Mouse (Mus musculus): Measurements from ENCODE around the gene Hipk4. TPM values are rescaled to one million over a fixed set of nuclear protein-coding genes. Genes with fewer than 3 reads are reported as not detected.

Gene Hipk4
- polyA plus RNA-seq, 1 experiment from 2014 or later, result 0.52 TPM

- WGBS, result 89% methylated on average over 8 of the region's 8 CpGs
- Histone ChIP-seq H3K36me3 (ENCODE audit: control insufficient read depth, insufficient read depth, low read length) (no peaks in the 10 kb centered on the region; the same call in 1 of the 2 replicates), H3K4me1 (replicated peaks; ENCODE audit: control insufficient read depth, insufficient read depth, low read length) (no peaks in the 10 kb centered on the region; the same call in 1 of the 2 replicates)
Measured at GRCm38 (mm10) chr7:27537998-27538397, 14.9 kb downstream of the Hipk4 start.

DNA sequence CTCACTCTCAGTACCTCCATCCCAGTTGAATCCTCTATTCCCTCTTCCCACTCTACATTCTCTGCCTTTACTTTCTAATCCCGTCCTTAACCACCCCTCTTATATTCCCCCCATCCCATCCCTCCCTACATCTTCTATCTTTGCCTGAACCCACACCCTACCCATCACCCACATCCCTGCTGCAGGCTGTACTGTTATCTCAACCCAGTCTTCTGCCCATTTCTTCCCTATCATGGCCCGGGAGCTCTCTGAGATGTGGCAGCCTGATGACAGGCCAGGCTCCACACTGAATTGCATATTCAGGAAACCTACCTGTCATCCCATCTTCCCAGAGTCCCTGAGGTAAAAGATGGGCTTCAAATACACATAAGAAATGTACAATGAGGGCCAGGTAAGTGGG is 15.7 kb downstream of the Hipk4 start:
- DNase-seq (ENCODE audit: low spot score) (no peak), ATAC-seq (replicated peaks; ENCODE audit: low FRiP score) (no peak)
- Histone ChIP-seq H3K36me3 (ENCODE audit: control insufficient read depth, insufficient read depth, low read length) (no peaks in the 10 kb centered on the region), H3K27ac (ENCODE audit: low read depth, low read length) (no peak overlapping the region), H3K4me3 (ENCODE audit: low read depth, low read length) (no peak overlapping the region), H3K9me3 (ENCODE audit: control insufficient read depth, low read length) (no peaks in the 10 kb centered on the region), H3K9ac (ENCODE audit: low read length) (no peak overlapping the region), H3K27me3 (ENCODE audit: control insufficient read depth, insufficient read depth, low read length) (no peaks in the 10 kb centered on the region), H3K4me2 (ENCODE audit: low read depth, low read length, severe bottlenecking) (no peak overlapping the region), H3K4me1 (replicated peaks; ENCODE audit: control insufficient read depth, insufficient read depth, low read length) (no peaks in the 10 kb centered on the region; the same call in 1 of the 2 replicates)
- 84% methylated on average over 2 of the region's 2 CpGs for WGBS

More at GRCm38 (mm10) chr7:27537998-27538397, 14.9 kb downstream of the Hipk4 start:
- Histone ChIP-seq H3K9ac (ENCODE audit: low read length) (no peak overlapping the region), H3K27ac (ENCODE audit: low read depth, low read length) (no peak overlapping the region), H3K9me3 (ENCODE audit: control insufficient read depth, low read length) (no peaks in the 10 kb centered on the region), H3K4me2 (ENCODE audit: low read depth, low read length, severe bottlenecking) (no peak overlapping the region), H3K27me3 (ENCODE audit: control insufficient read depth, insufficient read depth, low read length) (no peaks in the 10 kb centered on the region), H3K4me3 (ENCODE audit: low read depth, low read length) (no peak overlapping the region)
- no peak for DNase-seq (ENCODE audit: low spot score)
- no peak for ATAC-seq (replicated peaks; ENCODE audit: low FRiP score)

- ATAC-seq (replicated peaks; ENCODE audit: low FRiP score), result no peak
- Histone ChIP-seq H3K4me2 (ENCODE audit: low read depth, low read length, severe bottlenecking) (no peak overlapping the region), H3K4me3 (ENCODE audit: low read depth, low read length) (no peak overlapping the region), H3K9me3 (ENCODE audit: control insufficient read depth, low read length) (no peaks in the 10 kb centered on the region), H3K27ac (ENCODE audit: low read depth, low read length) (no peak overlapping the region), H3K27me3 (ENCODE audit: control insufficient read depth, insufficient read depth, low read length) (no peaks in the 10 kb centered on the region), H3K9ac (ENCODE audit: low read length) (no peak overlapping the region), H3K36me3 (ENCODE audit: control insufficient read depth, insufficient read depth, low read length) (no peaks in the 10 kb centered on the region), H3K4me1 (replicated peaks; ENCODE audit: control insufficient read depth, insufficient read depth, low read length) (no peaks in the 10 kb centered on the region; the same call in 1 of the 2 replicates)
- no peak for DNase-seq (ENCODE audit: low spot score)
- WGBS, result 69% methylated on average over 2 of the region's 2 CpGs
Measured at GRCm38 (mm10) chr7:27540521-27540920, 17.5 kb downstream of the Hipk4 start.

GRCm38 (mm10) chr7:27540935-27541334 is 17.9 kb downstream of the Hipk4 start:
- H3K4me3 ChIP-seq (ENCODE audit: low read depth, low read length), result no peak overlapping the region
- H3K9me3 ChIP-seq (ENCODE audit: control insufficient read depth, low read length), result no peaks in the 10 kb centered on the region
- WGBS, result 95% methylated on average over 6 of the region's 6 CpGs
- DNase-seq (ENCODE audit: low spot score) (no peak), ATAC-seq (replicated peaks; ENCODE audit: low FRiP score) (no peak)
- no peak overlapping the region for H3K27ac ChIP-seq (ENCODE audit: low read depth, low read length)
- H3K27me3 ChIP-seq (ENCODE audit: control insufficient read depth, insufficient read depth, low read length), result no peaks in the 10 kb centered on the region
- H3K4me1 ChIP-seq (replicated peaks; ENCODE audit: control insufficient read depth, insufficient read depth, low read length), result no peaks in the 10 kb centered on the region; the same call in 1 of the 2 replicates
- no peak overlapping the region for H3K4me2 ChIP-seq (ENCODE audit: low read depth, low read length, severe bottlenecking)
- H3K9ac ChIP-seq (ENCODE audit: low read length), result no peak overlapping the region
- no peaks in the 10 kb centered on the region for H3K36me3 ChIP-seq (ENCODE audit: control insufficient read depth, insufficient read depth, low read length)

GRCm38 (mm10) chr7:27541431-27541830 is 18.4 kb downstream of the Hipk4 start:
- H3K9ac ChIP-seq (ENCODE audit: low read length), result no peak overlapping the region
- 82% methylated on average over 16 of the region's 16 CpGs for WGBS
- no peaks in the 10 kb centered on the region; the same call in 1 of the 2 replicates for H3K4me1 ChIP-seq (replicated peaks; ENCODE audit: control insufficient read depth, insufficient read depth, low read length)
- DNase-seq (ENCODE audit: low spot score) (no peak), ATAC-seq (replicated peaks; ENCODE audit: low FRiP score) (no peak)
- no peaks in the 10 kb centered on the region for H3K27me3 ChIP-seq (ENCODE audit: control insufficient read depth, insufficient read depth, low read length)
- H3K4me3 ChIP-seq (ENCODE audit: low read depth, low read length), result no peak overlapping the region
- no peaks in the 10 kb centered on the region for H3K9me3 ChIP-seq (ENCODE audit: control insufficient read depth, low read length)
- H3K4me2 ChIP-seq (ENCODE audit: low read depth, low read length, severe bottlenecking), result 0 out of 2 replicates have a peak overlapping the region, but pooled peaks have one; percentile 8
- no peaks in the 10 kb centered on the region for H3K36me3 ChIP-seq (ENCODE audit: control insufficient read depth, insufficient read depth, low read length)
- no peak overlapping the region for H3K27ac ChIP-seq (ENCODE audit: low read depth, low read length)

DNA sequence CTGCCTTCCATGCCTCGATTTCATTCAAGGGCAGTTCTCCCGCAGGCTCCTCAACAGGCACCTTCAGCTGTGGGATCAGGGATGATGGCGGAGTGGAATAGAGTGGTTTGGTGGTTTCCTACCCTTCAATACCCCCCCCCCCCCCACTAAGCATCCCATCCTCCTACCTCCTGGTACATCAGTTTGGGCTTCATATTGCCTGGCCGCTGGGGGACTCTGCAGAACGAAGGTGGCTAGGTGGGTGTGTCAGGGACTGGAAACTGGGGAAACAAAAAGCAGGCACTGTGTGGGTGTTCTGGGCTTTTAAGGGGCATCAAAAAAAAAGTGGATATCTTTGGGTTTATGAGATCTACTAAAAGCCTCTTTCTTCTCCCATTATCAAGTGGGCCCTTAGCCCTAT is 18.9 kb downstream of the Hipk4 start:
- Histone ChIP-seq H3K36me3 (ENCODE audit: control insufficient read depth, insufficient read depth, low read length) (no peaks in the 10 kb centered on the region), H3K9ac (ENCODE audit: low read length) (peak overlapping the region; percentile 62; the same call in 1 of the 2 replicates), H3K27me3 (ENCODE audit: control insufficient read depth, insufficient read depth, low read length) (no peaks in the 10 kb centered on the region), H3K4me3 (ENCODE audit: low read depth, low read length) (peak overlapping the region; percentile 38), H3K9me3 (ENCODE audit: control insufficient read depth, low read length) (no peaks in the 10 kb centered on the region), H3K4me2 (ENCODE audit: low read depth, low read length, severe bottlenecking) (peak overlapping the region; percentile 78), H3K27ac (ENCODE audit: low read depth, low read length) (no peak overlapping the region), H3K4me1 (replicated peaks; ENCODE audit: control insufficient read depth, insufficient read depth, low read length) (no peaks in the 10 kb centered on the region; the same call in 1 of the 2 replicates)
- ATAC-seq (replicated peaks; ENCODE audit: low FRiP score) (no peak), DNase-seq (ENCODE audit: low spot score) (no peak)
- WGBS, result 60% methylated on average over 5 of the region's 5 CpGs

DNA sequence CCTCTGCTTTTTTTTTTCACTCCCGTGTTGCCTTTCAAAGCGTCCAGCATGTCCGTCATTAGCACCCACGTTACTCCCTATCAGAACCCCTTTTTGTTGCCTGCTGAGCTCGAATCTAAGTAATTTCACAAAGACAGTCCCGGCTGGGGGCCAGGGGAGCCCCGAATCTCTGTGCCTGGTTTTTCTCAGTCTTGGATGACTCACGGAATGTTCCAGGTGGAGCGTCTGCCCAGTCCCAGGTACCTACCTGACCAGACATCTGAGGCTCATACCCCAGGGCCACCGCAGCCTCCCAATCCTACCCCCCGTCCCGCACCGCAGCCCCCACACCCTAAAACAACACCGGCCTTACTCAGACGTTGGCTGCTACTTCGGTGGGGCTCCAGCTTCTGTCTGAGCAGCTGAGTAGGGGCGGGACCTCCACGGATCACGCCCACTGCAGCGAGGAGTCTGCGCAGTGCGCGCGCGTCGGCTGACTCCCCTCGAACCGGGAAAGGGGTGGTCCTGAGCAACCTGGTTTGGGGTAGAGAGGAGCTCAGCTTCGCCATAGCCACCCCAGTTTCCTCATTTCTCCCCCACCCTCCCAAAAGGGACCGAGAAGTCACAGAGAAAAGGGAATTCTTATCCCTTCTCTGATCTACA is 19.4 kb downstream of the Hipk4 start:
- Histone ChIP-seq H3K27me3 (ENCODE audit: control insufficient read depth, insufficient read depth, low read length) (no peaks in the 10 kb centered on the region), H3K27ac (ENCODE audit: low read depth, low read length) (no peak overlapping the region), H3K9me3 (ENCODE audit: control insufficient read depth, low read length) (no peaks in the 10 kb centered on the region), H3K36me3 (ENCODE audit: control insufficient read depth, insufficient read depth, low read length) (no peaks in the 10 kb centered on the region), H3K9ac (ENCODE audit: low read length) (peak overlapping the region; percentile 62), H3K4me2 (ENCODE audit: low read depth, low read length, severe bottlenecking) (peak overlapping the region; percentile 78), H3K4me1 (replicated peaks; ENCODE audit: control insufficient read depth, insufficient read depth, low read length) (no peaks in the 10 kb centered on the region; the same call in 1 of the 2 replicates), H3K4me3 (ENCODE audit: low read depth, low read length) (peak overlapping the region; percentile 38)
- ATAC-seq (replicated peaks; ENCODE audit: low FRiP score), result peak; percentile 95
- WGBS, result 3% methylated on average over 30 of the region's 30 CpGs
- peak; percentile 89 for DNase-seq (ENCODE audit: low spot score)

DNA sequence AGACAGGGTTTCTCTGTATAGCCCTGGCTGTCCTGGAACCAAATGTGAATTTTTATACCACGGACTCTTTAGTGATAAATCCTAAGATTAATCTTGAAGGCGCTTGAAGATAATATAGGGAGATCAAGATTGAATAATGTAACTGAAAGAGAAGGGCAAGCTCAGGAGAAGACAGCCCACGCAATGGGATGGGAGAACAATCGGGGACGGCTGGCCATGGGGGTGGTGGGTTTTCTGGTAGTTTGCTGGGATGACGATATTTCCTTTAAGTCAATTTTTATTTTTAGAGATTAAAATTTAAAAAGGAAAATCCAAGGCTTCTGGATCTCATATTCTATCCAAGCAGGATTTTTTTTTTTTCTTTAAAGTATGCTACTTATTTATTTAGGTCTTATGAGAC is 20.0 kb downstream of the Hipk4 start:
- peak overlapping the region; percentile 78 for H3K4me2 ChIP-seq (ENCODE audit: low read depth, low read length, severe bottlenecking)
- H3K36me3 ChIP-seq (ENCODE audit: control insufficient read depth, insufficient read depth, low read length), result no peaks in the 10 kb centered on the region
- WGBS, result 59% methylated on average over 6 of the region's 6 CpGs
- H3K9ac ChIP-seq (ENCODE audit: low read length), result peak overlapping the region; percentile 62; the same call in 1 of the 2 replicates
- no peaks in the 10 kb centered on the region for H3K9me3 ChIP-seq (ENCODE audit: control insufficient read depth, low read length)
- DNase-seq (ENCODE audit: low spot score) (no peak), ATAC-seq (replicated peaks; ENCODE audit: low FRiP score) (no peak)
- no peaks in the 10 kb centered on the region for H3K27me3 ChIP-seq (ENCODE audit: control insufficient read depth, insufficient read depth, low read length)
- H3K4me3 ChIP-seq (ENCODE audit: low read depth, low read length), result peak overlapping the region; percentile 38
- no peaks in the 10 kb centered on the region; the same call in 1 of the 2 replicates for H3K4me1 ChIP-seq (replicated peaks; ENCODE audit: control insufficient read depth, insufficient read depth, low read length)
- no peak overlapping the region for H3K27ac ChIP-seq (ENCODE audit: low read depth, low read length)

DNA sequence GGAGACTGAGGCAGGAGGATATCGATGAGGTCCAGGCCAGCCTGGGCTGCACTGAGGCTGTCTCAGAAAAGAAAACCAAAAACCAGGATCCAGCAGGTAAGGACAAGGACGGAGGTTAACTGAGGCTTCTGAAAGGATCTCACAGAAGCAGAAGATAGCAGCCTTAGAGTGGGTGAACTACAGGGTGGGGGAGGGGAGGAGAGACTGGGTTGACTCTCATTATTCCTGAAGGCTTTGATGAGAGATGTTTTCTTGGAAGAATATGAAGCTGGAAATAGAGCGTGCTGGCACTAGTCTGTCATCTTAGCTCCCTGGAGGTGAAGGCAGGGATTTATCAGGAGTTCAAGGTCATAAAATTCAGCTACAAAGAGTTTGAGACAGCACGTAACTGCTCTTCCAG is 20.8 kb downstream of the Hipk4 start:
- Histone ChIP-seq H3K9ac (ENCODE audit: low read length) (no peak overlapping the region), H3K27ac (ENCODE audit: low read depth, low read length) (no peak overlapping the region), H3K36me3 (ENCODE audit: control insufficient read depth, insufficient read depth, low read length) (no peaks in the 10 kb centered on the region), H3K9me3 (ENCODE audit: control insufficient read depth, low read length) (no peaks in the 10 kb centered on the region), H3K4me2 (ENCODE audit: low read depth, low read length, severe bottlenecking) (no peak overlapping the region), H3K27me3 (ENCODE audit: control insufficient read depth, insufficient read depth, low read length) (no peaks in the 10 kb centered on the region), H3K4me1 (replicated peaks; ENCODE audit: control insufficient read depth, insufficient read depth, low read length) (no peaks in the 10 kb centered on the region; the same call in 1 of the 2 replicates), H3K4me3 (ENCODE audit: low read depth, low read length) (no peak overlapping the region)
- 85% methylated on average over 4 of the region's 4 CpGs for WGBS
- DNase-seq (ENCODE audit: low spot score), result no peak
- ATAC-seq (replicated peaks; ENCODE audit: low FRiP score), result no peak
